Mouse (Mus musculus): ENCODE measurements at regions not wholly inside any gene's neighbourhood (a gene's known extent, or its start where the extent isn't known, plus 50 kb on each side); places are given as distances from the start of the nearest gene placed in this dataset.

- Histone ChIP-seq H3K79me3 (ENCODE audit: low read depth) (no peaks in the 10 kb centered on the region), H3K27me3 (ENCODE audit: control insufficient read depth, insufficient read depth, insufficient read length) (no peaks in the 10 kb centered on the region), H3K36me3 (ENCODE audit: control insufficient read depth, insufficient read depth) (no peaks in the 10 kb centered on the region), H3K4me3 (ENCODE audit: insufficient read depth, poor library complexity, severe bottlenecking) (no peak overlapping the region), H3ac (ENCODE audit: control insufficient read depth, insufficient read length, low read depth) (no peak overlapping the region), H3K79me2 (ENCODE audit: control insufficient read depth, insufficient read depth) (no peaks in the 10 kb centered on the region)
- TF ChIP-seq USF1 (IDR thresholded peaks at IDR 0.05; ENCODE audit: low read depth): no peak
- TF ChIP-seq FOSL1 (IDR thresholded peaks at IDR 0.05; ENCODE audit: insufficient read depth, low read length, poor library complexity, severe bottlenecking): no peak
- no peak for TF ChIP-seq MAX (IDR thresholded peaks at IDR 0.05)
- TF ChIP-seq MYOD1 (IDR thresholded peaks at IDR 0.05; ENCODE audit: control insufficient read depth, insufficient read length, low read depth): no peak
- no peak for TF ChIP-seq CTCF (IDR thresholded peaks at IDR 0.05; ENCODE audit: control insufficient read depth, insufficient read depth, insufficient read length)
- TF ChIP-seq CEBPB (IDR thresholded peaks at IDR 0.05; ENCODE audit: low read depth): no peak
- TF ChIP-seq MYOG (IDR thresholded peaks at IDR 0.05; ENCODE audit: control insufficient read depth, extremely low read depth, insufficient read length): no peak
Measured at GRCm38 (mm10) chr3:39234921-39235320, 348.2 kb downstream of the Fat4 start.

- Histone ChIP-seq H3K36me3 (ENCODE audit: control insufficient read depth, insufficient read depth) (no peaks in the 10 kb centered on the region), H3K79me3 (ENCODE audit: low read depth) (no peaks in the 10 kb centered on the region), H3K27me3 (ENCODE audit: control insufficient read depth, insufficient read depth, insufficient read length) (no peaks in the 10 kb centered on the region), H3K79me2 (ENCODE audit: control insufficient read depth, insufficient read depth) (no peaks in the 10 kb centered on the region), H3ac (ENCODE audit: control insufficient read depth, insufficient read length, low read depth) (no peak overlapping the region), H3K4me3 (ENCODE audit: insufficient read depth, poor library complexity, severe bottlenecking) (no peak overlapping the region)
- TF ChIP-seq MYOD1 (IDR thresholded peaks at IDR 0.05; ENCODE audit: control insufficient read depth, insufficient read length, low read depth): no peak
- TF ChIP-seq CEBPB (IDR thresholded peaks at IDR 0.05; ENCODE audit: low read depth): no peak
- TF ChIP-seq FOSL1 (IDR thresholded peaks at IDR 0.05; ENCODE audit: insufficient read depth, low read length, poor library complexity, severe bottlenecking): no peak
- TF ChIP-seq CTCF (IDR thresholded peaks at IDR 0.05; ENCODE audit: control insufficient read depth, insufficient read depth, insufficient read length): no peak
- no peak for TF ChIP-seq USF1 (IDR thresholded peaks at IDR 0.05; ENCODE audit: low read depth)
- TF ChIP-seq MAX (IDR thresholded peaks at IDR 0.05): no peak
- TF ChIP-seq MYOG (IDR thresholded peaks at IDR 0.05; ENCODE audit: control insufficient read depth, extremely low read depth, insufficient read length): no peak
Measured at GRCm38 (mm10) chr3:39248712-39249111, 362.0 kb downstream of the Fat4 start.

GRCm38 (mm10) chr3:39249224-39249892, 362.6 kb downstream of the Fat4 start:
- Histone ChIP-seq H3ac (ENCODE audit: control insufficient read depth, insufficient read length, low read depth) (no peak overlapping the region), H3K36me3 (ENCODE audit: control insufficient read depth, insufficient read depth) (no peaks in the 10 kb centered on the region), H3K79me2 (ENCODE audit: control insufficient read depth, insufficient read depth) (no peaks in the 10 kb centered on the region), H3K4me3 (ENCODE audit: insufficient read depth, poor library complexity, severe bottlenecking) (no peak overlapping the region), H3K27me3 (ENCODE audit: control insufficient read depth, insufficient read depth, insufficient read length) (no peaks in the 10 kb centered on the region), H3K79me3 (ENCODE audit: low read depth) (no peaks in the 10 kb centered on the region)
- TF ChIP-seq CEBPB (IDR thresholded peaks at IDR 0.05; ENCODE audit: low read depth) (no peak), USF1 (IDR thresholded peaks at IDR 0.05; ENCODE audit: low read depth) (no peak), MYOD1 (IDR thresholded peaks at IDR 0.05; ENCODE audit: control insufficient read depth, insufficient read length, low read depth) (no peak), MYOG (IDR thresholded peaks at IDR 0.05; ENCODE audit: control insufficient read depth, extremely low read depth, insufficient read length) (no peak), MAX (IDR thresholded peaks at IDR 0.05) (no peak), CTCF (IDR thresholded peaks at IDR 0.05; ENCODE audit: control insufficient read depth, insufficient read depth, insufficient read length) (no peak), FOSL1 (IDR thresholded peaks at IDR 0.05; ENCODE audit: insufficient read depth, low read length, poor library complexity, severe bottlenecking) (no peak)

- no peak overlapping the region for H3ac ChIP-seq (ENCODE audit: control insufficient read depth, insufficient read length, low read depth)
- no peaks in the 10 kb centered on the region for H3K36me3 ChIP-seq (ENCODE audit: control insufficient read depth, insufficient read depth)
- TF ChIP-seq MAX (IDR thresholded peaks at IDR 0.05) (no peak), CEBPB (IDR thresholded peaks at IDR 0.05; ENCODE audit: low read depth) (no peak), MYOG (IDR thresholded peaks at IDR 0.05; ENCODE audit: control insufficient read depth, extremely low read depth, insufficient read length) (no peak), USF1 (IDR thresholded peaks at IDR 0.05; ENCODE audit: low read depth) (no peak), CTCF (IDR thresholded peaks at IDR 0.05; ENCODE audit: control insufficient read depth, insufficient read depth, insufficient read length) (no peak), FOSL1 (IDR thresholded peaks at IDR 0.05; ENCODE audit: insufficient read depth, low read length, poor library complexity, severe bottlenecking) (no peak), MYOD1 (IDR thresholded peaks at IDR 0.05; ENCODE audit: control insufficient read depth, insufficient read length, low read depth) (no peak)
- H3K27me3 ChIP-seq (ENCODE audit: control insufficient read depth, insufficient read depth, insufficient read length): no peaks in the 10 kb centered on the region
- H3K79me3 ChIP-seq (ENCODE audit: low read depth): no peaks in the 10 kb centered on the region
- no peaks in the 10 kb centered on the region for H3K79me2 ChIP-seq (ENCODE audit: control insufficient read depth, insufficient read depth)
- H3K4me3 ChIP-seq (ENCODE audit: insufficient read depth, poor library complexity, severe bottlenecking): no peak overlapping the region
Measured at GRCm38 (mm10) chr3:39253076-39253475, 366.3 kb downstream of the Fat4 start.

- no peaks in the 10 kb centered on the region for H3K79me2 ChIP-seq (ENCODE audit: control insufficient read depth, insufficient read depth)
- no peaks in the 10 kb centered on the region for H3K79me3 ChIP-seq (ENCODE audit: low read depth)
- no peak overlapping the region for H3K4me3 ChIP-seq (ENCODE audit: insufficient read depth, poor library complexity, severe bottlenecking)
- TF ChIP-seq MYOD1 (IDR thresholded peaks at IDR 0.05; ENCODE audit: control insufficient read depth, insufficient read length, low read depth) (no peak), CTCF (IDR thresholded peaks at IDR 0.05; ENCODE audit: control insufficient read depth, insufficient read depth, insufficient read length) (no peak), FOSL1 (IDR thresholded peaks at IDR 0.05; ENCODE audit: insufficient read depth, low read length, poor library complexity, severe bottlenecking) (no peak), MAX (IDR thresholded peaks at IDR 0.05) (no peak), CEBPB (IDR thresholded peaks at IDR 0.05; ENCODE audit: low read depth) (no peak)
- no peaks in the 10 kb centered on the region for H3K36me3 ChIP-seq (ENCODE audit: control insufficient read depth, insufficient read depth)
- no peak overlapping the region for H3ac ChIP-seq (ENCODE audit: control insufficient read depth, insufficient read length, low read depth)
- no peaks in the 10 kb centered on the region for H3K27me3 ChIP-seq (ENCODE audit: control insufficient read depth, insufficient read depth, insufficient read length)
Measured at GRCm38 (mm10) chr3:39264671-39265430, 378.1 kb downstream of the Fat4 start.

Data from C2C12 (cell line).